Mouse (Mus musculus) adipocyte (in vitro differentiated cells): Measurements from ENCODE around the gene Gatd1.
"Not testable (repeated sequence)": the region's sequence is repeated elsewhere in the genome, so short reads cannot be mapped to it uniquely, and the experiment has no call there.

Source experiments
- DNase-seq: peaks from one replicate; pipeline ENCODE4 v3.0.0-alpha.2; 2016; ENCODE audit warnings: low spot score

Gatd1 gene

DNA sequence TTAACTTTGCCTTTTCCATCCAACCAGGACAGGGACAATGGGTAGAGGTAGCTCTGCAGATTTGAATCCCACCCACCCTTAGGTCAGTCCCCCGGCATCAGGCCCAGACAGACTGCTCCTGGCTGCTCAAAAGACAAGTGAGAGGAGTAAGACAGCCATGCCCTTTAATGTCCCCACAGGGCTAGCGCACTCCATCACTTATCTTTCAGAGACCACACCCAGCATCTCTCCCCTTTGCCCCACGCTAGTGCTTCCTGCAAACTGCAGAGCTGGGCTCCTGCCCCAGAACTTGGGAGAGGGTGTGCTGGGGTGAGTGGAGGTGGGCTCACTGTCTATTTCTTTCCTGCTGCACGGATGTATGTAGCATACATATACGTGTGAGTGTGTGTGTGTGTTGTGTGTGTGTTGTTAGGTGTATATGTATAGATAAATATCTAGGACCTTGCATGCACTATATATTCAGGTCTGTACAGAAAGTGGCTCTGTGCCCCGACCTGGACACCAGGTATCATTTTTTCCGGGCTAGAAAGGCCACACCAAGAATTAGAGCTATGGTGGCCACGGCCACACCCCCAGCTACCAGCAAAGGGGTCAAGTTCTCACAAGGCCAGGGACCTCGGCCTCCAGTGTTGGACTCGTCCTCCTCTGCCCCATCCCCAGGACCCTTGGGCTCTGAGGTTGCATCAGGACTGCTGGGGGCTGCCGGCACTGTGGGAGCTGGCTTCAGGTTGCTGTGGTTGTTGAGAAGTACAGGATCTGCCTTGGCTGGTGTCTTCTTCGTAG is 13.2 kb upstream of the Gatd1 start:
- DNase-seq = no peak

DNA sequence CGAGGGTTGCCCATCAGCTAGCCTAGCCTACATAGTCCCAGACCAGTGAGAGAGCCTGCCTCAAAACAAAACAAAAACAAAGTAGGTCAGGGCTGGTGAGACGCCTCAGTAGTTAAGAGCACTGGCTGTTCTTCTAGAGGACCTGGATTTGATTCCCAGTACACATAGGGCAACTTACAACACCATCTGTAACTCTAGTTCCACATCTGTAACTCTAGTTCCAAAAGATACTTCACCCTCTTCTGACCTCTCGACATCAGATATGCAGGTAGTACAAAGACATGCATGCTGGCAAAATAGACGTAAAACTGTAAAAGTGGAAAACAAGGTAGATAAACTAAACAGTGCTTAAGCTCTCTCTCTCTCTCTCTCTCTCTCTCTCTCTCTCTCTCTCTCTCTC is 9.9 kb upstream of the Gatd1 start:
- DNase-seq = no peak

DNA sequence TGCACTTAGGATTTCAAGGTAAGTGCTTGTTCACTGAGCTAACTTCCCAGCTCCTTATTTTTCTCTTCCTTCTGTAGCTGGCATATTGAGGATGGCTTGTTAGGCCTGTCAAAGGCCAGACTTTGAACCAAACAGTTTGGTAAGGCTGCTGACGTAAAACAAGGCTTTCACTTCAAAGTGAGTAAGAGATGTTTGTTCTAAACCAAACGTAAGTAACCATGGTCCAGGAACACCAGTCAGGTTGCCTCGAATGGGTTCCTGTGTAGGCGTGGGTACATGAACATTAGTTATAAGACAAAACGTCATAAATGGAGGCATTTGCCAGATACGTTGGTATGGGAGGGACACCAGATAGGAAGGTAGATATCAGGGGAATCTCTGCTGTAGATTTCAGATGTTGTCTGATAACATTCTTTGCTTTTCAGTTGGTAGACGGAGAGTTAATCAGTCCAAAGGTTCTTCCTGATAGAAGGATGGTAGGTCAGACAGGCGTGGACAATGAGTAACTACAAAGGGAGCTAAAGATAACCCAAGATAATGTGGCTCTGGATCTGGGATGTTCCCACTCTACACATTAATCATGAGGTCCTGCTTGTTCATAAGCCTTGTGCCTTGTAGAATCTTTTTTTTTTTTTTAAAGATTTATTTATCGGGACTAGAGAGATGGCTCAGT is 6.2 kb upstream of the Gatd1 start:
- DNase-seq = no peak

DNA sequence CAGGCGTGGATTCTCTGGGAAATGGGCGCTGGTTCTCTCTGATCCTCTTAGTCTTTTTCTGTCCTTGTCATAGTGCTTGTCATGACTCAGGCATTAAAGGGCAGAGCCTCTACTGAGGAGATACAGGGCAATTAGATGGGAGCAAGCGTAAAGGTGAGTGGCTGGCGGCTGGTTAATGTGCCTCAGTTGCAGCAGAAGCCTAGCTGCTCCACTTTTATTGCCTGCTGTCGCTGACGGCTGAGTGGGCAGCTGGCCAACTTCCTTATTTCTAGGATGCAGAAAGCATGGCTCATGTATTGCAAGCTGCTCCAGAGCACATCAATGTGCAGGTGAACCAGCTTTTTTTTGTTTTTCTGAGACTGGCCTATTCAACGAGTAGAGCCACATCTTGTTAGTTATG is 5.0 kb upstream of the Gatd1 start:
- no peak for DNase-seq

GRCm38 (mm10) chr7:141417731-141418681 is 4.1 kb upstream of the Gatd1 start:
- no peak for DNase-seq

DNA sequence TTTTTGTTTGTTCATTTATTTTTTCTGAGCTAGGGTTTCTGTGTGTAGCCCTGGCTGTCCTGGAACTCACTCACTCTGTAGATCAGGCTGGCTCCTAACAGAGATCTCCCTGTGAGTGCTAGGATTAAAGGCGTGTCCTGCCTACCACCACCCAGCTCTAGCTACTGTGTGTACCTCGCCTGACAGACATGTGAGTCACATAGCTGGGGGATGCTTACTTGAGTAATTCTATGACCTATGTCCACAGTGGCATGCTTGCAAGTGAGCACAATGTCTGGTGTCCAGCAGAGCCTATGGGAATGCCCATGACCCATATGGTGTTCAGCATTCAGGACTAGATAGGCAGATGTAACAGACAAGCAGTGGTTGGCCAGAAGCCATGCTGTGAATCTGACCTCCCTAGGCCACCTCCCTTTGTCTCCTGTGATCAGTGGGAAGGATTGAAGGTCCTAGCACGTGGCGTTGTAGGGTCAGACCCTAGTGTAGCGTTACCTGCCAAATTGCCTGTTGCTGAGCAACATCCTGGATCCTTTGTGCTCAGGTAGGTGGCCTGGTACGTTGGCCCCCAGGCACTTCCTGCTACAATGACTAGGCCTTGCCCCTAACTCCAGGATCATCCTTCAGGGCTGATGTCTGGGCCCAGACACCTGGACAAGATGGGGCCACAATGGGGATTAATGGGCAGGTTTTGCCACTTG is 2.4 kb upstream of the Gatd1 start:
- DNase-seq = no peak

GRCm38 (mm10) chr7:141413331-141413730 is 605 bp downstream of the Gatd1 start:
- DNase-seq = no peak

DNA sequence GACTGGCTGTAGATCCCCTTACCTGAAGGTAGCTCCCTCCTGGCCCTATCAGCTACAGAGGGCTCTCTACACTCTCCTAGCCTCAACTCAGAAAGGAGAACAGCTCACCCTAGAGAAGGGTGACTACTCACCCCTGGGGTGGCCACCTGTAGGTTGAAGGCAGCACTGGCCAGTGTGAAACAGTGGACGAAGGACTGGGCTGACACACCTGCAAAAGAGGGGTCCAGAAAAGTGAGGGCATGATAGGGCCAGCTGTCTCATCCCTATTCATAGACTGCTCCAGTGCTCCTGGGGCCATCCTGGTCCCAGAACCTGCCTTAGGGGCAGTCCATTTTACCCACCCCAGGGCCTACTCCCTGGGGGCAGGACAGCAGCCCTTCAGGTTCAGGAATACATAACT is 2.3 kb downstream of the Gatd1 start:
- no peak for DNase-seq

DNA sequence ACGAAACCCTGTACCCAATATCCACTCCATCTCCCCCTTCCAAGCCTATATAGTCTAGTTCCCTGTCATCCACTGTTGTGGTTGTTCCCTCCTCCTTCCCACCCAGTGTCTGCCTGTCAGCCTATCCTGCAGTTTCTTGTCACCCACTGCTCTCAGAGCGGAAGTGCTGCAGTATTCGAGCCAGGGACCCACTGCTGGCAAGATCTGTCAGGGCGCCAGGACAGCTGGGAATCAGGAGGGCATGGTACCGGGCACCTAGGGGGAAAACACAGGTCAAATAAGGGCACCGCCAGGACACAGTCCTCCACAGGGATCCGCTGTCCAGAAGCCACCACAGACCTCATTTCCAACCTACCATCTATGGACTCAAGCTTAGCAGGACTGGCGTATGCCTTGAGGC is 3.3 kb downstream of the Gatd1 start:
- DNase-seq = no peak

- DNase-seq = peak; percentile 86
Observed at GRCm38 (mm10) chr7:141408833-141409232, 5.1 kb downstream of the Gatd1 start.

DNA sequence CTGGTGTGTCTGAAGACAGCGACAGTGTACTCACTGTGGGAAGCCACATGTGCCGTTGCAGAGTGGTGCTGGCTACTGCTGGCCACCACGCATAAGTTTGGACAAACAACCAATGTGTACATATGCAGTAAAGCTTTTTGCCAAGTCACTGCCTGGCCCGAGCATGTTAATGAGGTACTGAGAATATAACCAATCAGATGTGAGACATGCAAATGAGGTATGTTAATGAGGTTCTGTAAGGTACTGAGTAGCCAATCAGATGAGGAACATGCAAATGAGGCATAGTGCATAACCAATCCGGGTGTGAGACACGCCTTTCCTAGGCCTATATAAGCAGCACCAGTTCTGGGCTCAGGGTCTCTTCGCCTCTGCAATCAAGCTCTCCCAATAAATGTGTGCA is 6.3 kb downstream of the Gatd1 start:
- not testable (repeated sequence) for DNase-seq

DNA sequence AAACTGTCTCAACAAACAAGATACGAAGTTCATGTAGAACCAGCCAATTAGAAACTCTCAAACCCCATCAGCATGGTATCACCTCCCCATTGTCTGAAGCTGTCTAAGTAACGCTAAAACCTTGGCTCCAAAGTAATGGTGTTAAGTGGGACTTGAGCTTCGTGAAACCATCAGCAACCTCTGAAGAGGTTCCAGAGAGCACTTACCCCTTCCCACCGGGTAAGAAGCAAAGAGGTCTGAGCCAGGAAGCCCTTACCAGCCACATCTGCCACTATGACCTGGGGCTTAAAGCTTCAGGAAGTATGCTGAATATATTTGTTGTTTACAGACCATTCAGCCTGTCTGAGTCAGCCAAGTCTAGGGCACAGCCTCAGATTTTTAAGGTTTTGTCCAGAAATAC is 8.5 kb downstream of the Gatd1 start:
- no peak for DNase-seq

GRCm38 (mm10) chr7:141403305-141403704 is 10.6 kb downstream of the Gatd1 start:
- DNase-seq = peak; percentile 70

- no peak for DNase-seq
Observed at GRCm38 (mm10) chr7:141395348-141395747, 18.6 kb downstream of the Gatd1 start.

DNA sequence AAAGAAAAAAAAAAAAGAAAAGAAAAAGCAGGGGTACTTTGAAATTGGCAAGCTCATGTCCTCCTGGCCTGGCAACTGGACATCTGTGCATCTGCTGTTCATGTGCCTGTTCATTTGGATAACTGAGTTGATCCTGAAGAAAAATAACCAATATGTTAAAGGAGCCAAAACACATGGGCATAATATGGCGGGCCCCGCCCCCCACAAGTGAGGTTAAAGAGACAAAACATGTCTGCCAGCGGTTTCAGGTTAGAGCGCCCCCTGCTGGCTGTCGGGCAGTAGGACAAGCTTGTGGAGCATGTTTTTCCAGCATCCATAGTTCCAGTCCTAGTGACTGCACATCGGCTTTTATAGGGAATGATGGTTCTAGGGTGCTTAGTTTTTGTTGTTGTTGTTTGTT is 19.2 kb downstream of the Gatd1 start:
- DNase-seq = peak; percentile 83

GRCm38 (mm10) chr7:141394158-141394557 is 19.8 kb downstream of the Gatd1 start:
- peak; percentile 79 for DNase-seq

GRCm38 (mm10) chr7:141392552-141393222 is 21.2 kb downstream of the Gatd1 start:
- DNase-seq = peak; percentile 49

- peak; percentile 95 for DNase-seq
Observed at GRCm38 (mm10) chr7:141391625-141392551, 22.0 kb downstream of the Gatd1 start, which contains the start of gene Taldo1. TSS of gene Taldo1 (plus strand) at chr7:141392199.

GRCm38 (mm10) chr7:141390326-141391259 is 23.3 kb downstream of the Gatd1 start:
- no peak for DNase-seq
